ENCODE assay signal across 18 mouse cellular contexts in the genomic region with DNA sequence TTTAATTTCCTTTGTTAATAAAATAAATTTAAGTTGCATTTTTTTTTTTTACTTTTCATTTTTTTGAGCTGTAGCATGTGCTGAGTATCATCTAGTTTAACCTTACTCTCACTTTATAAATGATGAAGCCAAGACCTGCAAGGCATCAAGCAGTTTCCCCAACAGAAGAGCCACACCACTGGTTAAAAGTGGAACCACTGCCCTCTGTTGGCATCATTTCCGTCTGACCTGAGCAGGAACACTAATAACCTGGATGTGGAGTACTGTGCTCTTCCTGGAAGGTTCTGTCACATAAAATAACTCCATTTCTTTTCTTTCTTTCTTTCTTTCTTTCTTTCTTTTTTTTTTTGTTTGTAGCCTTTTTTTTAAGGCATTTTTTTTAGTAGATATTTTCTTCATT. TPM values are rescaled to one million over a fixed set of nuclear protein-coding genes. Genes with fewer than 3 reads are reported as not detected.
DNase-seq lines count a peak whose midpoint lies in the region; ATAC-seq lines count a peak whose summit lies in the region.
"Had no signal": no experiment of that assay in that cellular context is flagged by ENCODE, and none has a peak within 500 bp of the region (broad histone marks: within the 10 kb centered on the region; RNA-seq: fewer than 3 reads in every experiment).

No protein-coding gene starts in this region.

- H3K4me1 ChIP-seq in kidney, embryonic 14.5 days (ENCODE audit: control insufficient read depth, insufficient read depth, low read length), result 0 out of 2 replicates have a peak, but pooled peaks cover 5% of the 10 kb centered on the region

- H3K27ac ChIP-seq in kidney, embryonic 14.5 days (ENCODE audit: low read depth, low read length), result no peak overlapping the region
- H3K27ac ChIP-seq: embryonic facial prominence, embryonic 12.5 days; neural tube, embryonic 13.5 days had no signal

- no peaks in the 10 kb centered on the region for H3K9me3 ChIP-seq in kidney, embryonic 14.5 days (ENCODE audit: control insufficient read depth, low read length)
- H3K9me3 ChIP-seq: embryonic facial prominence, embryonic 12.5 days; neural tube, embryonic 13.5 days had no signal

- 62% methylated on average over 1 of the region's 1 CpGs for WGBS in kidney, embryonic 14.5 days

- no peak overlapping the region for H3K4me2 ChIP-seq in kidney, embryonic 14.5 days (replicated peaks; ENCODE audit: low read depth, low read length)
- H3K4me2 ChIP-seq: embryonic facial prominence, embryonic 12.5 days; lung, embryonic 14.5 days; neural tube, embryonic 13.5 days had no signal

- no peaks in the 10 kb centered on the region for H3K27me3 ChIP-seq in kidney, embryonic 14.5 days (ENCODE audit: control insufficient read depth, insufficient read depth, low read length)
- H3K27me3 ChIP-seq: embryonic facial prominence, embryonic 12.5 days; neural tube, embryonic 13.5 days had no signal

- peak; percentile 20 for DNase-seq in kidney, adult 9 months
- peak; percentile 15 for DNase-seq in lung, postnatal 36 days
- DNase-seq in lung, adult 18-20 months, result no peak
- DNase-seq in MN1 (ENCODE audit: low spot score), result peak; percentile 34
- no peak for DNase-seq in frontal cortex, postnatal 14 days (ENCODE audit: low spot score in 2 of 2)
- DNase-seq: adrenal gland, postnatal 36 days; cerebellum, adult 9-10 months; heart, postnatal 14 days; lung, embryonic 14.5 days; right cerebral cortex, postnatal 25 days; thymus, postnatal 25 days had no signal

- no peak overlapping the region for H3K9ac ChIP-seq in kidney, embryonic 14.5 days (ENCODE audit: low read depth, low read length)
- H3K9ac ChIP-seq: embryonic facial prominence, embryonic 12.5 days; lung, embryonic 14.5 days; neural tube, embryonic 13.5 days had no signal

- no peak overlapping the region for H3K4me3 ChIP-seq in kidney, embryonic 14.5 days (ENCODE audit: low read length)
- H3K4me3 ChIP-seq: embryonic facial prominence, embryonic 12.5 days; neural tube, embryonic 13.5 days had no signal

- no peak for ATAC-seq in kidney, embryonic 14.5 days (ENCODE audit: low FRiP score, low TSS enrichment)
- 0 out of 2 replicates have a peak, but pooled peaks have one; percentile 38 for ATAC-seq in megakaryocyte progenitor cell, adult 5-6 weeks (replicated peaks; ENCODE audit: poor library complexity)
- ATAC-seq: CD4-positive, CD25-positive, alpha-beta regulatory T cell, adult 4 months; forebrain, embryonic 16.5 days; hindbrain, embryonic 16.5 days had no signal

- no peaks in the 10 kb centered on the region for H3K36me3 ChIP-seq in kidney, embryonic 14.5 days (ENCODE audit: control insufficient read depth, insufficient read depth, low read length)
- H3K36me3 ChIP-seq: embryonic facial prominence, embryonic 12.5 days; neural tube, embryonic 13.5 days had no signal

RNA-seq across cellular contexts. Expression of gene Tbca, which starts 21.0 kb away (rescaled TPM):
- 255 and 371 TPM in 2 replicates for polyA plus RNA-seq in kidney, embryonic 14.5 days (2014; fragmentation: Nextera tagmentation; extraction: Ambion mirVana)
- total RNA-seq in megakaryocyte progenitor cell, adult 5-6 weeks (2015), result 159 and 210 TPM in 2 replicates
- 146 and 173 TPM in 2 replicates for total RNA-seq in megakaryocyte progenitor cell, adult 5-6 weeks (2017)

Comparison
In these comparisons a context has a peak if more than half of its experiments do, and no peak if none do; other contexts are left out.
1. DNase-seq: peak in kidney, adult 9 months (single experiment), lung, postnatal 36 days (single experiment) and MN1 (single experiment); none in lung, adult 18-20 months (0 of 2) and frontal cortex, postnatal 14 days (0 of 2).